Mouse (Mus musculus) megakaryocyte, adult 5-6 weeks (primary cell): ENCODE data around the gene Gm16253. TPM values are rescaled to one million over a fixed set of nuclear protein-coding genes. Genes with fewer than 3 reads are reported as not detected.

ENCODE experiments used
- ATAC-seq: 2 replicates; pipeline ENCODE4 v1.8.0; 2016; ENCODE audit warnings: mild to moderate bottlenecking, inconsistent platforms; ENCODE audit not compliant: poor library complexity, severe bottlenecking
- total RNA-seq, 2 experiments: library from RNA; stranded (forward) in 1 of 2; stranded (reverse) in 1 of 2; fragments of 153-499, 151-499 nt in 1 of 2; fragments of 221-1000, 200-1000 nt in 1 of 2; gene quantifications; 2 replicates each; pipeline versions ENCODE4 v1.2.3 to v1.2.4; 2015 to 2017

Gm16253 gene
- total RNA-seq (2015) (not detected in 2 replicates), total RNA-seq (2017) (0.40 TPM in 1 of 2 replicates, not detected in the other)

- peak; percentile 87 for ATAC-seq
Observed at GRCm38 (mm10) chr3:96576690-96577541, at the start of gene Gm16253. Gm16253 (plus strand) TSS chr3:96576984.

GRCm38 (mm10) chr3:96528506-96528905 lies 48.3 kb upstream of the Gm16253 start:
- no peak for ATAC-seq

GRCm38 (mm10) chr3:96532050-96532449 lies 44.7 kb upstream of the Gm16253 start:
- no peak for ATAC-seq

GRCm38 (mm10) chr3:96534300-96534699 lies 42.5 kb upstream of the Gm16253 start:
- ATAC-seq = no peak

- no peak for ATAC-seq
Observed at GRCm38 (mm10) chr3:96539316-96539715, 37.5 kb upstream of the Gm16253 start.

GRCm38 (mm10) chr3:96540740-96541139 lies 36.0 kb upstream of the Gm16253 start:
- ATAC-seq = no peak

- ATAC-seq = no peak
Observed at GRCm38 (mm10) chr3:96541328-96542078, 35.3 kb upstream of the Gm16253 start.

GRCm38 (mm10) chr3:96542554-96542953 lies 34.2 kb upstream of the Gm16253 start:
- no peak for ATAC-seq

- no peak for ATAC-seq
Observed at GRCm38 (mm10) chr3:96543345-96543744, 33.4 kb upstream of the Gm16253 start.

GRCm38 (mm10) chr3:96545565-96545964 lies 31.2 kb upstream of the Gm16253 start:
- ATAC-seq = no peak

GRCm38 (mm10) chr3:96546880-96547279 lies 29.9 kb upstream of the Gm16253 start:
- ATAC-seq = no peak

GRCm38 (mm10) chr3:96547389-96547960 lies 29.3 kb upstream of the Gm16253 start:
- ATAC-seq = peak; percentile 95

GRCm38 (mm10) chr3:96548824-96549223 lies 28.0 kb upstream of the Gm16253 start:
- no peak for ATAC-seq

- ATAC-seq = no peak
Observed at GRCm38 (mm10) chr3:96549346-96549745, 27.4 kb upstream of the Gm16253 start.

GRCm38 (mm10) chr3:96551203-96551602 lies 25.6 kb upstream of the Gm16253 start:
- peak; percentile 78 for ATAC-seq

GRCm38 (mm10) chr3:96551890-96552289 lies 24.9 kb upstream of the Gm16253 start:
- no peak for ATAC-seq

GRCm38 (mm10) chr3:96553601-96554000 lies 23.2 kb upstream of the Gm16253 start:
- ATAC-seq = no peak

- ATAC-seq = no peak
Observed at GRCm38 (mm10) chr3:96554251-96554650, 22.5 kb upstream of the Gm16253 start.

GRCm38 (mm10) chr3:96555041-96555596 lies 21.7 kb upstream of the Gm16253 start:
- ATAC-seq = no peak

GRCm38 (mm10) chr3:96555999-96556614 lies 20.7 kb upstream of the Gm16253 start:
- ATAC-seq = no peak
